8 mouse cellular contexts compared by ENCODE assay signal in the genomic region with DNA sequence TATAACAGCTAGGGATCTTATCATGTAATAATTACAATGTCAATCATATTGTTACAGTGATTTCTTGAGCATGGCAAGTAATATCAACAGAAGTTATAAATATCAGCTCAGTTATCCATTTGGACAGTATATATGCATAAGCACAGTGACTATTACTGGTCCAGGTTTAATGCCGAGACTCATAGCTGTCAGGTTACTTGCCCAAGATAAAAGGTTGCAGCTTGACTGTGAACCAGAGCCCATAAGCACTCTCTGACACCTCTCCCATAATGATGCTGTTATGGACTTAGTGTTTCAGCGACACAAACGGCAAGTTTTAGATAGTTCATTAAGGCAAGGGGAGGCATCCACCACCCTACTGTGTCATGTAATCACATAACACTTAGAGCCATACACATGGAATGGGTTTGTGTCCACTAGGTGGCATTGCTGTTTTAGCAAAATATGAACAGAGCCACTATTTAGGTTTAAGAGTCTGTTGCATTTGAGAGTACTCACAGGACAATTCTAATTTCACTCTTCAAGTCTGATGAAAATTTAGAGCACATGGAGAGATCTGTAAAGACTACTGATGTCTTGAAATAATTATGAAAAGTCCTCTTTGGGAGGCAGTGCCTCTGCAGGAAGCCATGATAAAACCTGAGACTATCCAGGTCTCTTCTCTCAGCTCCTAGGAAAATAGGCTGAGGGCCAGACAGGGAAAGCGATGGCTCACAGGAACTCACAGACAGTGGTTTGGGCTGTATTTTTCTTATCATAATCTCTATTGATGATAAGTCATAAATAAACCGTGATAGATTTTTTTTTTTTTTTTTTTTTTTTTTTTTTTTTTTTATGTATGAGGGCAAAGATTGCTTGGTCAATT.
A peak's percentile ranks its signal among the peaks of the same experiment; 100 is the strongest.
DNase-seq lines count a peak whose midpoint lies in the region; ATAC-seq and TF ChIP-seq lines count a peak whose summit lies in the region.
"Had no signal": no experiment of that assay in that cellular context is flagged by ENCODE, and none has a peak within 500 bp of the region (broad histone marks: within the 10 kb centered on the region; RNA-seq: fewer than 3 reads in every experiment).

No protein-coding gene starts in this region.

- intact Hi-C loops in left cerebral cortex, adult 2 months (cut with DNase I): loop anchor here (1.0 to 10.0 kb wide), 4 partner anchors 103 to 1369 kb away; no protein-coding TSS in a partner anchor

- no peaks in the 10 kb centered on the region for H3K4me1 ChIP-seq in liver, embryonic 14.5 days (replicated peaks; ENCODE audit: control insufficient read depth in 2 of 2, insufficient read depth in 2 of 2, low read length in 1 of 2)
- H3K4me1 ChIP-seq in liver, embryonic 11.5 days (replicated peaks; ENCODE audit: control insufficient read depth, insufficient read depth, low read length): no peaks in the 10 kb centered on the region
- H3K4me1 ChIP-seq in neural tube, embryonic 15.5 days: no peaks in the 10 kb centered on the region
- H3K4me1 ChIP-seq: embryonic facial prominence, embryonic 15.5 days had no signal

- no peak overlapping the region for H3K4me3 ChIP-seq in liver, embryonic 14.5 days (ENCODE audit: insufficient read depth in 1 of 2, low read depth in 2 of 2, low read length in 2 of 2)
- no peak overlapping the region for H3K4me3 ChIP-seq in liver, embryonic 11.5 days (ENCODE audit: low read depth, low read length)
- no peak overlapping the region for H3K4me3 ChIP-seq in left cerebral cortex, adult 2 months
- no peak overlapping the region for H3K4me3 ChIP-seq in neural tube, embryonic 15.5 days (replicated peaks)
- H3K4me3 ChIP-seq: embryonic facial prominence, embryonic 15.5 days had no signal

- H3K9ac ChIP-seq in liver, embryonic 14.5 days (replicated peaks): no peak overlapping the region
- H3K9ac ChIP-seq in liver, embryonic 11.5 days (ENCODE audit: low read depth, low read length): no peak overlapping the region
- H3K9ac ChIP-seq in neural tube, embryonic 15.5 days (replicated peaks): no peak overlapping the region
- H3K9ac ChIP-seq: embryonic facial prominence, embryonic 15.5 days had no signal

- ATAC-seq in liver, embryonic 14.5 days (ENCODE audit: insufficient read depth): no peak
- ATAC-seq in liver, embryonic 11.5 days (replicated peaks; ENCODE audit: low FRiP score): no peak
- ATAC-seq in neural tube, embryonic 15.5 days (ENCODE audit: low FRiP score): peak; percentile 84

- no peaks in the 10 kb centered on the region for H3K9me3 ChIP-seq in liver, embryonic 14.5 days (ENCODE audit: control insufficient read depth, low read length)
- no peaks in the 10 kb centered on the region for H3K9me3 ChIP-seq in liver, embryonic 11.5 days (ENCODE audit: control insufficient read depth, low read length)
- H3K9me3 ChIP-seq in neural tube, embryonic 15.5 days (replicated peaks): no peaks in the 10 kb centered on the region
- H3K9me3 ChIP-seq: embryonic facial prominence, embryonic 15.5 days had no signal

- no peaks in the 10 kb centered on the region for H3K27me3 ChIP-seq in liver, embryonic 14.5 days (ENCODE audit: control insufficient read depth, insufficient read depth, low read length)
- no peaks in the 10 kb centered on the region for H3K27me3 ChIP-seq in liver, embryonic 11.5 days (replicated peaks; ENCODE audit: control insufficient read depth, insufficient read depth, low read length)
- H3K27me3 ChIP-seq in neural tube, embryonic 15.5 days (replicated peaks): no peaks in the 10 kb centered on the region
- H3K27me3 ChIP-seq: embryonic facial prominence, embryonic 15.5 days had no signal

- TF ChIP-seq EP300 in liver, embryonic 14.5 days (IDR thresholded peaks at IDR 0.05; ENCODE audit: low read depth): no peak

- H3K4me2 ChIP-seq in liver, embryonic 14.5 days (ENCODE audit: low read depth): no peak overlapping the region
- no peak overlapping the region for H3K4me2 ChIP-seq in liver, embryonic 11.5 days
- no peak overlapping the region for H3K4me2 ChIP-seq in neural tube, embryonic 15.5 days
- H3K4me2 ChIP-seq: embryonic facial prominence, embryonic 15.5 days had no signal

- no peak for TF ChIP-seq POLR2A in brain, embryonic 14.5 days (IDR thresholded peaks at IDR 0.05; ENCODE audit: borderline replicate concordance, extremely low read depth, insufficient read depth, insufficient read length, poor library complexity, severe bottlenecking)

- peak in 1 of 3 experiments; percentile 1 for DNase-seq in liver, embryonic 14.5 days (ENCODE audit: low read depth in 3 of 3, low spot score in 3 of 3)
- no peak for DNase-seq in liver, embryonic 11.5 days (ENCODE audit: low spot score)
- DNase-seq in brain, embryonic 14.5 days (ENCODE audit: low read depth): peak; percentile 88
- peak; percentile 65 to 85 for DNase-seq in frontal cortex, adult 2 months (ENCODE audit: extremely low spot score in 1 of 2, low spot score in 1 of 2)
- peak; percentile 40 to 48 for DNase-seq in left cerebral cortex, adult 2 months (ENCODE audit: extremely low spot score in 1 of 2, low spot score in 2 of 2)
- no peak for DNase-seq in T-cell, adult 2 months (ENCODE audit: low spot score)

- no peak overlapping the region for H3K27ac ChIP-seq in liver, embryonic 14.5 days
- no peak overlapping the region for H3K27ac ChIP-seq in liver, embryonic 11.5 days (ENCODE audit: low read depth, low read length)
- no peak overlapping the region for H3K27ac ChIP-seq in left cerebral cortex, adult 2 months
- no peak overlapping the region for H3K27ac ChIP-seq in neural tube, embryonic 15.5 days (replicated peaks)
- H3K27ac ChIP-seq: embryonic facial prominence, embryonic 15.5 days had no signal

- 45% methylated on average over 5 of the region's 5 CpGs for WGBS in liver, embryonic 14.5 days (ENCODE audit: insufficient replicate concordance)
- WGBS in liver, embryonic 11.5 days: 50% methylated on average over 5 of the region's 5 CpGs
- WGBS in neural tube, embryonic 15.5 days: 59% methylated on average over 5 of the region's 5 CpGs

- no peaks in the 10 kb centered on the region for H3K36me3 ChIP-seq in liver, embryonic 14.5 days (replicated peaks; ENCODE audit: control insufficient read depth, insufficient read depth, low read depth)
- no peaks in the 10 kb centered on the region for H3K36me3 ChIP-seq in liver, embryonic 11.5 days (ENCODE audit: control insufficient read depth, insufficient read depth, low read length)
- H3K36me3 ChIP-seq in neural tube, embryonic 15.5 days: no peaks in the 10 kb centered on the region
- H3K36me3 ChIP-seq: embryonic facial prominence, embryonic 15.5 days had no signal

- TF ChIP-seq CTCF in liver, embryonic 14.5 days (IDR thresholded peaks at IDR 0.05; ENCODE audit: low read depth): peak; percentile 45; the same call in 1 of the 2 replicates
- TF ChIP-seq CTCF in brain, embryonic 14.5 days (IDR thresholded peaks at IDR 0.05; ENCODE audit: borderline replicate concordance, extremely low read depth, insufficient read depth, insufficient read length): peak; percentile 52; the same call in 1 of the 2 replicates
- TF ChIP-seq CTCF in left cerebral cortex, adult 2 months (IDR thresholded peaks at IDR 0.05): peak; percentile 76

Comparison
In these comparisons a context has a peak if more than half of its experiments do, and no peak if none do; other contexts are left out.
1. DNase-seq: peak in brain, embryonic 14.5 days (single experiment), frontal cortex, adult 2 months (2 of 2) and left cerebral cortex, adult 2 months (2 of 2); none in liver, embryonic 11.5 days (single experiment) and T-cell, adult 2 months (single experiment).
2. Peak in every context shown above with its lines, with median percentiles within 50 percentile points of each other: CTCF ChIP-seq.